Mouse (Mus musculus): ENCODE data around the gene Rnf2.

DNA sequence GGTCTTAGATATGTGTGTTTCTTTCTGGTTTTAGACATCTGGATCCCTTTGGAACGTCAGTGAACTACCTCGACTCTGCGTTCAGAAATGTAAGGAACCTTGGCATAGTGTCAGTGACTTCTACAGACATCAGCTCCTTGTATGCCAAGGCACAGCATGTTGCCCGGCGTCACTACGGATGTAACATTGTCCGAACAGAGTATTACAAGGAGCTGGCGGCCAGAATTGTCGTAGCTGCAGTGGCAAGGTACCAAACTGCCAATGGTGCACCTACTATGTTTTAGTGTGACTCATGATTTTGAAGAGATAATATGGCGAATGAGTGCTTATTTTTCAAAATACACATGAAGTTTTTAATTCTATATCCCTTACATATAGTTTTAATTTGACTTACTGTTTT is 50.9 kb downstream of the Rnf2 start:
- TF ChIP-seq POLR2A (IDR thresholded peaks at IDR 0.05; ENCODE audit: borderline replicate concordance, control insufficient read depth, low read depth, low read length), result no peak
- TF ChIP-seq CTCF (IDR thresholded peaks at IDR 0.05; ENCODE audit: control insufficient read depth, insufficient read depth, low read length), result no peak
